Mouse (Mus musculus) small intestine, adult 10 weeks (tissue): ENCODE measurements around the gene Olfr711. TPM values are rescaled to one million over a fixed set of nuclear protein-coding genes. Genes with fewer than 3 reads are reported as not detected.

Experiments used
- polyA plus RNA-seq: library from polyadenylated mRNA; stranded (reverse); fragments of 350-450 nt; fragmentation: Illumina TruSeq; extraction: RNeasy Lipid Tissue Mini Kit (QIAGEN cat#74804); gene quantifications from one replicate; pipeline ENCODE4 v1.2.3, GENCODE M21; 2014; ENCODE audit warnings: low replicate concordance

Olfr711 gene
- polyA plus RNA-seq = not detected

DNA sequence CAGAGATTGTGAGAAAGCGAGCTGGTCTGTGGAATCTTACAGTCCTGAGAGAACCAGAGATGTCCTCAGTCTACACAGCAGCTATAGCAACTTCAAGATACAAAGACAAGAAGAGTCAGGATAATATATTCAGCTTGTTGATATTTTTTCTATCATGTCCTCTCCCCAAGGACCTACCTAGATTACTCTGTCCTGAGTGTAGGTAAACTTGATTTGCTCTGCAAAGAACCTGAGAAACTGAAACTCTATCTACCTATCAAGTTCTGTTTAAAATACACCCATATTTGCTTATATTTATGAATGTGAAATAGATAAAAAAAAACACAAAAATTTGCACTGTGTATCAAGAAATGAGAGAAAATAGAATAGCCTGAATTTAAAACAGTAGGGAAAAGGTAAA lies at the start of gene Olfr711:
Olfr711 (minus strand) TSS at position 101 of the 400 bp plus-strand sequence.

DNA sequence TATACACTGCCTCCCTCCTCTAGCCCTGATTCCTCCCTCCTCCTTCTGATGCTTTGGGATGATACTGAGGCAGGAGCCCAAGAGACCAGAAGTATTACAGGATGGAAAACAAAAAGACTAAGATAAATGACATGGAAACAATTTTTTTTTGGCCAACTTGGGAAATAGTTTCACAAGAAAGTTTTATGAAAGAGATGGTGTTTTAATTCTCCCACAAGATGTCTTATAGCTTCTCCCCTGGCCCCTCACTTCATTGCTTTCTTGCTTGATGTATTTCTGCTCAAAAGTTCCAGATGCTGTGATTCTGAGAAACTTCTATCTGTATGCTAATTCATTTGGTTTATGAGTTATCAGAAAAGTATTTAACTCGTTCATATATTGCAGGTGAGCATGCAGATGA lies 30.7 kb upstream of the Olfr711 start, which contains the start of gene Olfr2:
Olfr2 (minus strand) TSS at position 101 of the 400 bp plus-strand sequence.

DNA sequence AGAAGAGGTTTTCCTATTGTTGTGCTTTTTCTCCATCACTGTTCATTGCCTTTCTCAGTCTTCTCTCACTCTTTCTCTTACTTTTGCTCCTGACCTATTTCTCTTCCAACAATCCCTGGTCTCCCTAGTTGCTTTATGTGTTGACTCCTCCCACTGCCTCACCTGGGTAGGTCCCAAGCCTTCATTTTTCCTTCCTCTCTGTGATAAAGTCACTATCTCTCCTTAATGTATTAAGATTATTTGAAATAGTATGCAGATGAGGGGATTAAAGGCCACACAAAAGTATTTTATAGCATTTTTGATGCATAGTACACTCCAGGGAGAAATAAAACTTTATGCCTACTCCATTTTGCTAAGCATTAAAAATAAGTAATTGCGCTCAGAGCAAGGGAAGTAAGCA lies 11.4 kb downstream of the Olfr711 start, which contains the start of gene Olfr6:
Olfr6 (minus strand) TSS at position 101 of the 400 bp plus-strand sequence.

DNA sequence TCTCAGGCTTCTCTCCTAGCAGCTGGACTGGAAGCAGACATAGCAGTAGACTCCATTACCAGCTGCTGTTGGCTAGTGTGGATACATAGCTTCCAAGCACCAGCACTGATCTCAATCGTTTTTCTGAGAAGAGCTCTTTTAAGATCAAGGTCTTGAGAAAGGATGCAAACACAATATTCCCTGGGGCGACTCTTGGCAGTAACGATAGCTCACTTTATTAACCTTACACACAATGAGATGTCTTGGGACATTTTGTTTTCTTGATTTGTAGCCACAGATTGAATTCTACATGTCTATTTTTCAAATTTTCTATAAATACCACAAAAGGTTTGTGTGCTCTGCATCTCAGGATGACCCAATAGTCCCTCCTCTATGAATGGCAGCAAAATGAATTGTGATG lies 27.0 kb downstream of the Olfr711 start, which contains the start of gene Olfr710:
Olfr710 (minus strand) TSS at position 101 of the 400 bp plus-strand sequence.

DNA sequence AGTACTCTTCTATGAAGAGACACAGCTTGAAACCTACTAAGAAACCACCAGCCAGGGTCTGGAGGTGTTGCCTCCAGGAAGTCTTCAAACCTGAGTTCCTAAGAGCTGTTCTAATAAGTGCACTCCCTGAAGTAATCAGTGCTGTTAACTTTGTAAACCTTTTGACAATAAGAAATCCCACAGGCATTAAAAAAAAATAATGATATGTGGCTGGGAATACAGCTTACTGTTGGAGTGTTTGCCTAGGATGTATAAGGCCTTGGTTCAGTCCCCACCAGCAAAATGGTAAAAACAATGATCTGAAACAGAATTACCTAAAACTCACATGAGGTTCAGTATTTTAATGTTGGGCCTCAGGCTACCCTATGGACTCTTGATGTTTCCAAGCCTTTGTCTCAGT lies 43.1 kb downstream of the Olfr711 start, which contains the start of gene Olfr709-ps1:
Olfr709-ps1 (minus strand) TSS at position 101 of the 400 bp plus-strand sequence.

Other genes with a start within 250 kb of the Olfr711 start
- not detected for gene Olfr697, start 233.0 kb downstream of the Olfr711 start, polyA plus RNA-seq
- gene Olfr698, start 220.1 kb downstream of the Olfr711 start, polyA plus RNA-seq = not detected
- gene Olfr699, start 182.3 kb downstream of the Olfr711 start, polyA plus RNA-seq = not detected
- not detected for gene Olfr700, start 166.6 kb downstream of the Olfr711 start, polyA plus RNA-seq
- not detected for gene Olfr701, start 161.3 kb downstream of the Olfr711 start, polyA plus RNA-seq
- gene Olfr702, start 141.6 kb downstream of the Olfr711 start, polyA plus RNA-seq = not detected
- not detected for gene Olfr703, start 132.1 kb downstream of the Olfr711 start, polyA plus RNA-seq
- not detected for gene Olfr704, start 112.3 kb downstream of the Olfr711 start, polyA plus RNA-seq
- not detected for gene Olfr705, start 98.6 kb downstream of the Olfr711 start, polyA plus RNA-seq
- gene Olfr706, start 87.3 kb downstream of the Olfr711 start, polyA plus RNA-seq = not detected
- gene Olfr707, start 74.2 kb downstream of the Olfr711 start, polyA plus RNA-seq = not detected
- 0.45 TPM for gene Olfr1532-ps1, start 67.5 kb downstream of the Olfr711 start, polyA plus RNA-seq
- gene Olfr709-ps1, start 43.2 kb downstream of the Olfr711 start, polyA plus RNA-seq = not detected
- not detected for gene Olfr710, start 27.1 kb downstream of the Olfr711 start, polyA plus RNA-seq
- not detected for gene Olfr6, start 11.5 kb downstream of the Olfr711 start, polyA plus RNA-seq
- gene Olfr2, start 30.6 kb upstream of the Olfr711 start, polyA plus RNA-seq = not detected
- gene Olfr713, start 55.7 kb upstream of the Olfr711 start, polyA plus RNA-seq = 0.19 TPM
- gene Olfr714, start 95.5 kb upstream of the Olfr711 start, polyA plus RNA-seq = not detected
- not detected for gene Olfr17, start 117.8 kb upstream of the Olfr711 start, polyA plus RNA-seq
- gene Olfr715b, start 134.9 kb upstream of the Olfr711 start, polyA plus RNA-seq = not detected
- not detected for gene Olfr715, start 155.6 kb upstream of the Olfr711 start, polyA plus RNA-seq
- not detected for gene Olfr716, start 162.9 kb upstream of the Olfr711 start, polyA plus RNA-seq
- gene Nlrp14, start 191.5 kb upstream of the Olfr711 start, polyA plus RNA-seq = not detected
- gene Rbmxl2, start 234.0 kb upstream of the Olfr711 start, polyA plus RNA-seq = not detected